Mouse (Mus musculus): ENCODE data around the gene Nipal3. TPM values are rescaled to one million over a fixed set of nuclear protein-coding genes. Genes with fewer than 3 reads are reported as not detected.

Gene Nipal3
- total RNA-seq, 2 experiments from 2014 or later = 60.9 to 66.2 TPM

DNA sequence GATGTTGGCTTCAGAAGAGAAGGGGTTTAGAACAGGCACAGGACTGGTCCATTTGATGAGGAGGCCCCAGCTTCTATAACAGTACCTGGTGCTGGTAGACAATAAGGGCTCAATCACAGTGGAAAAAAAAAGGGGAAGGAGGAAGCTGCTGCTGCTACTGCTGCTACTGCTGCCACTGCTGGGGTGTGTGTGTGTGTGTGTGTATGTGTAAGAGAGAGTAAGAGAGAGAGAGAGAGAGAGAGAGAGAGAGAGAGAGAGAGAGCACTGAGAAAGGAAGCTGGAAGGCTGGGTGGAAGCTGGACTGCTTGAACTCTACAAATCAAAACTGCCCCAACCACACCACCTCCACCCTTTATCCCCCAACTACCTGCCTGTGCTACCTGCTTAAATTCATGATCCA, 56.9 kb downstream of the Nipal3 start:
- no peak for DNase-seq (ENCODE audit: low spot score in 2 of 2)

DNA sequence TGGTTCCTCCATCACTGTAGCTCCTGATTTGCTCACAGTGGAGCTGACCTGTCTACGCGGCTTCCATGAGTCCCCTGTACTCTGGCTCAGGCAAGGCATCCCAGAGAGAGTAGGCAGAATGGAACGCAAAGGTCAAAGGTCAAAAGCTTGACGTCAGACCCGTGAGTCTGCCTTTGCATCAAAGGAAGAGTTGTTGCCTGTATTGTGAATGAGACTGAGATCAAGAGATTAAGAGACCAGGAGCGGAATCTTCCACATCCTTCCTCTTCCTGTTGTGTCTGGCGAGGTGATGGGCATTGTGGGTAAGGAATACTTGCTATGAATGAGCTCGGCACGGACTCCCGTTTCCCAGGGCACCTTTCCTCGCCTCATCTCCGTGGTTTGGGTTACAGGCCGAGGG, 58.5 kb downstream of the Nipal3 start:
- DNase-seq (ENCODE audit: low spot score in 2 of 2) = no peak

DNA sequence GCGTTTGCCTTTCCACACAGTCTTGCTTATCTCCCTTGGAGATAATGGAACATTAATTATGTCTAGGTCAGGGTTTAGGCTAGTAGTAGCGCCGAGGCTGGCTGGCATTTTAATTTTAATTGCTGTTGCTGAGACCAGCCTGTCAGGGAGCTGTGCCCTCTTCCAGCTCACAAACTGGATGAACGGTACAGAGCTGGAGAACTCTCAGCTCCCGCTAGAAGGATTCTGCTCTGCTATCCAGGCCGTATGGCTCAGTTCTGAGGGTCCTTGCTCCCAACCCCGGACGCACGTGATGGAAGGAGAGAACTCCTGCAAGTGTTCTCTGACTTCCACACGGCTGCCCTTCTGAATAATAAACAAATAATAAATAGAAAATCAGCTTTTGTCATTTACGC, 60.4 kb downstream of the Nipal3 start:
- peak; percentile 18 to 31 for DNase-seq (ENCODE audit: low spot score in 2 of 2)

DNA sequence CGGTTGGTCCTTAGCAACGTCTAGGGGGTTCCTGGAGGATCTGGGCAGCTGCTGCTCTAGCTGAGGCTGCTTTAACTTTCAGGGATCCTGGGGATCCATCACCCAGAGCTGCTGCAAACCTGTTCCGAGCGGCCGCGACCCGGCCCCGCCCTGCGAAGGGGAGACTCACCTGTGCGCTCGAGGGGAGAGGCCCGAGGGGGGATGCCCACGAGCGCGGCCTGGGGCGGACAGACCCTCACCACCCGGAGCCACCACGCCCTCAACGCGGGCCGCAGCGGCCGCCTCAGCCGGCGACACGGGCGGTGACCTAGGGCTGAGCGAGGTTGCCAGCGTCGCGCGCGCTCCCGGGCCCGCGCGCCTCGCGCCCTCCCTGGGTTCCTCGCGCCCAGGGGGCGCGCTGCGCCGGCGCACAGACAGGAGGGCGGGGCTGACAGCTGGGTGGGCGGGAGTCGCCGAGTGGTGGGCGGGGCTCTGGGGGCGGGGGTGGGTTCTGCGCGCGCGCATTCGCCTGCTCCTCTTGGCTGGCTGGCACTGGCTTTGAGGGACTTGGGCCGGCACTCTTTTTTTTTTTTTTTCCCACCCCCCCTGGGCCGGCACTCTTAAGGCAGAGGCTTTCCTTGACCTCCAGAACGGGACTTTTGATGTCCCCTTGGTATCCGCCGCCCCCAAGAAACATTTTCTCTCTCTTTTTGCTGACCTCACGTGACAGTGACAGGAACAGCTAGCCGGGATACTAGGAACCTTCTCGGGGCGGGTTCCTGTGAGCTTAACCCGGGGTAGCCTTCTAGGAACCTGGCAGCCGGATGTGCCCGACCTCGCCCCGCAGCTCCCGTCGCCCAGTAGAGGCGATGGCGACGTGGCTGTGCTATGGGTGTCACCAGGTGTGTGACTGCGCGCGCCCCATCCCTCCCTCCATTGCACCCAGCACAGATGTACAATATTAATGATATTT, 61.1 kb downstream of the Nipal3 start, which contains the start of gene Rcan3:
Gene Rcan3 (minus strand): TSS at position 411 of the 952 bp plus-strand sequence.
- peak; percentile 61 to 79 for DNase-seq (ENCODE audit: low spot score in 2 of 2)

DNA sequence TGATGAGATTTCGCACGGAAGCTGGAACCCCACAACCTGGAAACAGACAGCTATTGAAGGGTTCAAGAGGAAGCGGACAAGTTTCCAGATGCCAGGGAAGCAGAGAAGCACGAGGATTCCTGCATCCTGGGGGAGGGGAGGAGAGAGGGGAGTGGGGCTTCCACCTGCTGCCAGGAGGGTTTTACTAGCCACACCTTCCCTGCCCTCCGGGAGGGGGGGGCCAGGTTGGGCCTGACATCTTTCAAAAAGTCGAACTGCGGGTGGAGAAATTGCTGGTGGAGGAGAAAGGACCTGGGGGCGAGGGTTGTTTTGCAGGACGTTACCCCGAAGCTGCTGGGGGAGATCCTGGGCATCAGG, 61.8 kb downstream of the Nipal3 start:
- DNase-seq (ENCODE audit: low spot score in 2 of 2) = peak in 1 of 2 experiments; percentile 15

DNA sequence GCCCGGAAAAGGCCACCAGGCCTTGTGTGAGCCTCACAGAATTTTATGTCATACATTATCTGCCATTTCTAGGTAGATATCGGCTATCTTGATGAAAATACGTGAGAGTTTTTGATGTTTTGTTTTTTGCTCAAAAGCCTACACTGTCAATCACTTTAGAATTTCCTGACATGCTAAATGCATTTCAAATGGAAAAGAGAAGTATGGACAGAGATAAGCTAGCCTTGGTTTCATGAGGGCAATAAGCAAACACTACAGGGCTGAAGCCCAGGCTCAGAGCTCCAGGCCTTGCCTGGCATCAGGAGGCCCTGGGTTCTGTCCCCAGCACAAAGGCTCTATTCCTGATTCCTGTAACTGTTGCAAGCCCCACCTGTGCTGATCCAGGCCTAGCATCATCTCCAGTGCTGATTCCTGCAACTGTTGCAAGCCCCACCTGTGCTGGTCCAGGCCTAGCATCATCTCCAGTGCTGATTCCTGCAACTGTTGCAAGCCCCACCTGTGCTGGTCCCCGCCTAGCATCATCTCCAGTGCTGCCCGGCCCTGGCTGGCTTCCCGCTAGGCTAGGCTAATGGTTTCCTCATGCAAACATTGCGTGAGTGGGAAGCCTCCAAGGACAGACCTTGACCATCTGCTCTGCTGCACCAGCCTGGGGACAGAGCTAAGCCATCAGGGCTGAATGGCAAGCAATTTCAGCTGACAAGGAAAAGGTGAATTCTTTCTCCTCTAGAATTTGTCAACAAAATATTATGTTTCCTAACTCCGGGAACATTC, 64.7 kb downstream of the Nipal3 start:
- DNase-seq (ENCODE audit: low spot score in 2 of 2) = no peak

DNA sequence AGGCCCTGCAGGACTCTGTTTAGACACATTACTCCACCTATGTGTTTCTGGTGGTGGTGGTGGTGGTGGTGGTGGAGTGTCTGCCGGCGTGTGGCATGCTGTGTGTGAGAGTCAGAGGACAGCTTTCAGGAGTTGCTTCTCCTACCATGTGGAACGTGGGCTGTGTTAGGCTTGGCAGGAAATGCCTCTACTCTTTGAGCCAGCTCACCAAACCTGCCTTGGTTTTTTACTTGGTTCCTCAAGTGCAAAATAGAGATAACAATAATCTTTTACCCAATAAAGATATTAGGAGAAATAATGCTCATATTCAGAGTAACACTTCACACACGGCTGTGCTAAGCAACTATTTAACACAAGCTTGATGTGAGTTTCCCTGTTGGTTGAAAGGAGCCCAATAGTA, 65.5 kb downstream of the Nipal3 start:
- no peak for DNase-seq (ENCODE audit: low spot score in 2 of 2)

DNA sequence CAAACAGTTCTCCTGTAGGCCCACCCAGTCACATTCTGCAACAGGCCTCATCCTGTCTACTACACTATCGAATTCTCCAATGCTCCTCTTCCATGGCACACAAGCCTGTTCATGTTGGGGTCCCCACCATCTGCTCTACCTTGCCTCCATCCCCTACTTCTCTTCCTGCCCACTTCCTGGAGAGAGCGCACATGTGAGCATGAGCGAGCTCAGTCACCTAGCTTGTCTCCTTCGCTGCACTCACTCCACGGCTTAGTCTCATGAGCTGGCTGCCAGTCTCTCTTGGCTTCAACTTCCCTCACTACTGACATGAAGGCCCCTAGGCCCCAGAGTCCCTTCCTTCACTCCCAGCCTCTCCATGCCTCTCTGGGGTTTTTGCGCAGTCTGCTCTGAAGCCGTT, 68.3 kb downstream of the Nipal3 start:
- DNase-seq (ENCODE audit: low spot score in 2 of 2) = no peak

DNA sequence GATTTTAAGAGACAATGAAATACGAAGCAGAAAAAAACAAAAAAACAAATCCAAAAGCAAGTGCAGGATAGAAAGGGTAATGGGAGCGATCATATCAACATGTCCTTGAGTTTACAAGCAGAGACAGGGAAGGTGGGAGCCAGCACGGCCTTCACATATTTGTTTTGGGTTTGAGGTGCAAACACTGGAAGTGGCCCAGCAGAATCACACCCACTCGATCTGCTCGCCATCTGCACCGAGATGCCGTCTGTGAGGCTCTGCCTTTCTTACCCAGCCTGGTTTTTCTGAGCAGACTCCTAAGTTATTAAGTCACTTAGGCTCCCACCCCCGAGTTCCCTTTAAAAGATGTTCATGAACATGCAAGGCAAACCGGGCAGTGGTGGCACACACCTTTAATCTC, 69.2 kb downstream of the Nipal3 start:
- DNase-seq (ENCODE audit: low spot score in 2 of 2) = peak; percentile 44 to 63

DNA sequence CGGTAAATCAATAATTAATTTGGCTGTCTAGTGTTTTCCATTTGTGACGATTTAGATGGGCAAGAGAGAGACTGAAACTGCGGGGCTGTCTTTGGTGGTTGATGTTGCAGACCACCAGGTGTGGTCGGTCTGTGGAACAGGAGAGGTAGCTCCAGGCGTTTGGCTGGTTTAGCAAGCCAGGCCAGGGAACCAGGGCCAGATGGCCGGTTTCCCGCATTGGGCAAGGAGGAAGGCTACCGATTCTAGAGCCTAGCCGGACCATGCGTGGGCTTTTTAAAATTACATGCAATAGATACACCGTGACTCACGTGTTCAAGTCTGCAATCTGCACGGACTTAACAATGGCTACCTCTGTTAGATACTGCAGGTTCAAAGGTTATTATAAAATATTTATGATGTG, 73.9 kb downstream of the Nipal3 start:
- no peak for DNase-seq (ENCODE audit: low spot score in 2 of 2)

DNA sequence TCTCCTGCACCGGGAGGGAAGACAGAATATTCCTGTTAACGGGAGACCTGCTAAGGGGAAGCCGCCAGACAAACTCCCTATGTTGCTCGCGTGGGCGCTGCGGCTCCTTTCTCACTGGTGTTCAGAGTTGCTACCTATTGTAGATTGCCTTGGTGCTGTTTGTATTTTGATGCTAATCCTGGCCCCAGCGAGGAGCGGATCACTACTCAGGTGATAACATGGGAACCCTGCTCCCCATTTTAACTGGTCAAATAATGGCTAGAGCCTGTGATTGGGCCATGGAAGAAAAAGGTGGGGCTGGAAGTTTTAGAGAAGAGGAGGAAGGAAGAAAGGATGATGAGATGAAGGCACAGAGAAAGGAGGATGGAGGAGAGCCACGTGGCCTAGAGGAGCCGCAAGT, 74.4 kb downstream of the Nipal3 start:
- no peak for DNase-seq (ENCODE audit: low spot score in 2 of 2)

DNA sequence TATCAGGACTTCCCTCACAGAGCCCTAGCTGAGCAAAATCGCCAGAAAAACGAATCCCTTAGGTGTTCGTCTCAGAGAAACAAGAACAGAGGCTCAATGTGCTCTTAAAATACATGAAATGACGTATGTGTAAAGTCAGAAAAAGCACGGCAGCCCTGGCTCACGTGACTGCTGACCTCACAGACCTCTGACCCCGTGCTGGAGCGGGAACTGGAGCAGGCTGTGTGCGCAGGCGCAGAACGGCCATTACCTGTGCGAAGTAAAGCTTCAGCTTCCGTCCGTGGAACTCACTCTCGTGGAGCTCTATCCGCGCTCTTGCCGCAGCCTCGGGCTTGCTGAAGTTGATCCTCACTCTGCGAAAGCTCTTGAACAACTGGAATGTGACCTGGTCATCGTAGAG, 74.8 kb downstream of the Nipal3 start:
- no peak for DNase-seq (ENCODE audit: low spot score in 2 of 2)

DNA sequence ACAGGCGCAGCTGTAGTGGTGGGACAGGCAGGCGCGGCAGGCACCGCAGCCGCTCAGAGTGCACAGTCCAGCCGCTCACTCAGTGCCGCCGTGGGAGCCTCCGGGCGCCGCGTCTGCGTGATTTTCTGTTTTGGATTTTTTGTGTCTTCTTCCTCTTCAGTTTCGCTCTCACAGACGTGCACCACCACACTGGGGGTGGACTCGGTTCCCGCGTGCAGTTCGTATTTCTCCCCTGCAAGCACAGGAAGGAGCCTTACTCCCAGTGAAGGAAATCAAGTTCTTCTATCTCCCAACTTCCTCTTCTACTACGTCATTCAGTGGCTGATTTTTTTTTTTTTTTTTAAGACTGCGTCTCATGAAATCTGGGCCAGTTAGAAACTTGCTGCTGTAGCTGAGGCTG, 78.5 kb downstream of the Nipal3 start:
- DNase-seq (ENCODE audit: low spot score in 2 of 2) = no peak

DNA sequence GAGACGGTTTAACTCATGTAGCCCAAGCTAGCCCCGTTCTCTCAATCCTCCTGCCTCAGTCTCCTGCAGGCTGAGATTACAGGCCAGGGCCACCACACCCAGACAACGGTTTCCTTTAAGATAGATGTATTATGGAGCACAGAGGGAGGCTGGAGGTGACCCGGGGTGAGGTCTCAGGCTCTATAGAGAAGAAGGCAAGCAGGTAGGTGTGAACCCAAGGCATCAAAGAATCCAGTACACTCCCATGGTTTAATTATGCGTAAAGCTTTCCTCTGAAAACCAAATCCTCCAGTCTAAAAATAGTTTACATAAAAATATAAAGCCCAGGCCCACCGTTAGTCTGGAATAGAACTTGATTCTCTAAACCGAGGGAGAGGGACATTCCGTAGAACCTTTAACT, 81.3 kb downstream of the Nipal3 start:
- no peak for DNase-seq (ENCODE audit: low spot score in 2 of 2)

DNA sequence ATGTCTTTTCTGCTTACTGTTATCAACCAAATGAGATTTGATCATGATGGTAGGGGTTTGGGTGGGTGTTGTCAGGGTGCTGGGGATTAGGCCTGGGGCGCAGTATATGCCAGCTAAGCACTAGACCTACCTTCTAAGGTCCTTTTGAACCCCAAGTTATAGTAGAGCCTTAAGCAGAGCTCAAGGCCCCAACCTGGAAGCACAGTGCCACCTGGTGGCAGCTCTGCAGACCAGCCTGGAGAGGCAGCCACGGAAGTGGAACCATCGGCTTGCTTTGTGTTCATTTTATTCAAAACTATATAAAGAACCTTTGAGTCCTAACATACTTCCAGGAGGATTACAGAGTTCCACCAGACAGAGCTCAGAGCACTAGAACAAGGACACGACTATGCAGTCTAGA, 83.2 kb downstream of the Nipal3 start:
- peak; percentile 63 to 71 for DNase-seq (ENCODE audit: low spot score in 2 of 2)

DNA sequence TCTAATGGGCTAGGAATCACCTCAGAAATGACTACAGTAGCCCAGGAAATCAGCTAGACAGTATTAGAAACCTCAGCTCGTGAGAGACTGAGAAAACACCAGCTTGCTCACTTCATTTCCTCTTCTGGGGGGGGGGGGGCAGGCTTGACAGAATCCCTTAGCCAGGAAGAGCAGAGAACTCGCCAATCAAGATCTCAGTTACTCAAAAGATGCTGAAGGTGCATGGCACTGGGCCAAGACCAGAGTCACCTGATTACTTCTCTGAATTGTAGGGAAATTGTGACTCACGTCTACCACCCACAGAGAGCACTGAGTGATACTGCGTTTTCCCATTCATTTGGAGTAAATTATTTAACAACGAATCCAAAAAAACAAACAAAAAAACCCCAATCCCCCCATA, 88.7 kb downstream of the Nipal3 start:
- DNase-seq (ENCODE audit: low spot score in 2 of 2) = peak in 1 of 2 experiments; percentile 36

DNA sequence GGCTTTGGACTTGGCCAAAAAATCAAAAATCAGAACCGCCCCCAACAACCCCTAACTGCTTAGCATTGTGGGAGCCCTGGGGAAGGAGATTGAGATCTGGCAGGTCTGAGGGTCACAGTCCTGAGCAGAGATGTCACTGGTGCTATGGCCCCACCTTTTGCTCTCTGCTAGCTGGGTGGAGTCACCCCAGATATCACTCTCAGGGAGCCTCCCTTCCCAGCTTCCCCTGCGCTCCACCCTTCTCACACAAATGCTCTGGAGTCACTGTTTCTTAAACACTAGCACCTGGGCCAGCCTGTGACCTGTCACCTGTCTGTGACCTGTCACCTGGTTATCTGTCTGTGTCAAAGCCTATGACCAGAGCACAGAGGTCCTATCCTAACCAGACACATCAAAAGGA, 89.9 kb downstream of the Nipal3 start:
- no peak for DNase-seq (ENCODE audit: low spot score in 2 of 2)

DNA sequence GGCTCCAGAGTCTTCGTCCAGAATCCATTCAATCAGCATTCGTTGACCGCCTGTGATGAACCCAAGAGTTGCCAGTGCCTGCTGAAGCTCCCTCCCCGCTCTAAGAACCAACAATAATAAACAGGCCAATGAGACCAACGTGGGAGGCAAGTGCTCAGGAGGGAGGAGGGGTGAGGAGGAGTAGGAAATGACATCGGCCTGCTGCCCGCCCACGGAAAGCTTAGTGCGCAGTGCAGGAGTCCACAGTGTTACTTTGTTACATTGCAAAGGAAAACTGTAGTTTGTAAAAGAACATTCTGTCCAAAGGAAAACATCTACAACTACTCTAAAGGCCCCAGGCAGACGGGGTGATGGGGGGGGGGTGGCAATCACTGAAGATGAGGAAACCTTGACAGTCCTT, 90.8 kb downstream of the Nipal3 start:
- DNase-seq (ENCODE audit: low spot score in 2 of 2) = no peak

DNA sequence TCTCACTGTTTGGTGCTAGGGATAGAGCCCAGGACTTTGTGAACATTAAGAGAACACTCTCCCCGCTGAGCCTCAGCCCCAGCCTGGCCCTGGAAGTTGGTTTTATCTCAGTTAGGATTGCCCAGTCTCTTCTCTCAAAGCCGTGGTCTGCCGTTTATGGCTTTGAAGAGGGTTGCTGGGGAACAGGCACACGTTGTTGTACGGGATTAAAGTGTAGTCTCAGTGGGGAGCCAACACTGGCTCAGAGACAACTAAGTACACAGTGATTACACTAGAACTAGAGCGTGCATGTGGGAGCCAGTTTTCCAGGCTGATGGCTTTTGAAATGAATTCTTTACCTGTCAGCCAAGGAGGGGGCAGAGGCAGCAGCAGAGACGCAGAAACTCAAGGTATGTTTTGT, 93.0 kb downstream of the Nipal3 start:
- no peak for DNase-seq (ENCODE audit: low spot score in 2 of 2)

DNA sequence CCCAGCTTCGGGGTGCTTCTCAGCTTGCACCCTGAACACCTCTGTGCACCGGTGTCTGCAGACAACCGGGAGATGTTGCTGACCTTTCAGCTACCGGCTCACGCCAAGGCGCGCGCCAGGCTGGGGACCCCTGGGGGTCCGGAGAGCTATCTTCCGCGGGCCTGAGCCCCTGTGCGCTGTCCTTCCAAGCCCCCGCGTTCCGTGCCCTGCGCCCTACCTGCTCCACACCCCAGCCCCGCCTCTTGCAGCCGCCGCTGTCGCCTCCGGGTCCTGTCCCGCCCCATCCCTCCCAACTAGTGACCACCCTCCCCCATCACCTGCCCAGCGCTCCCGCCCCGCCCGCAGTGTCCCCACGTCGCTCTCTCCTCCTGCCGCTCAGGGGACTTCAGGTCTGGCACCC, 96.8 kb downstream of the Nipal3 start, which contains the start of gene Ncmap:
Gene Ncmap (minus strand): TSS at position 237 of the 400 bp plus-strand sequence.
- DNase-seq (ENCODE audit: low spot score in 2 of 2) = no peak

DNA sequence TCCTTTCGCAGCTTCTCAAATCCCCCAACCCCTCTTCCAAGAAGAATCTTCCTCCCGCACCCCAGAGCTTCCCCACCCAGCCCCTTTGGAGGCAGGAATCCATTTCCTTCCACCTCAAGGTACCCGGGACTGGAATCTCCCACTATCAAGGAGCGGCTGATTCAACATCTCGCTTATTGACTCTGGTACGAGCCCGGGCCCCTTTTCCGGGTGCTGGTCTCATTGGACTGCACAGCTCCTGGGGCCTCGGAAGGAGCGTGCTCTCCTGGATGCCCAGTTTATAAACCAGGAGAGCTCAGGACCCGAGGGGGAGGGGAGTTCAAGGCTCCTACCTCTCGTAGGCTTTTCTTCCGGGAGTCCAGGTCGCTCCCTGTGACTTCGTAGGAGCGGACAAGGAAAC, 97.3 kb downstream of the Nipal3 start:
- no peak for DNase-seq (ENCODE audit: low spot score in 2 of 2)

DNA sequence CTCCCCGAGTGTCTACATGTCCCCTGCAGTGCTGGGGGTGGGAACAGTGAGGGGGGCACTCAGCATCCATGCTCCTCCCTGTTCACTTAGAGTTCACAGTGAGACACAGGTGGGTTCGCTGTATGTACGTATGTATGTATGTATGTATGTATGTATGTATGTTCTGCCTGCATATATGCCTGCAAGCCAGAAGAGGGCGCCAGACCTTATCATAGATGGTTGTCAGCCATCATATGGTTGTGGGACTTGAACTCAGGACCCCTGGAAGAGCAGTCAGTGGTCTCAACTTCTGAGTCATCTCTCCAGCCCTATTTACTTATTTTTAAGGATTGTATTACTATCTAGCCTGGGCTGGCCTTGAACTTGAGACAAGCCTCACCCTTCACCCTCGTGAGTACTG, 98.5 kb downstream of the Nipal3 start:
- DNase-seq (ENCODE audit: low spot score in 2 of 2) = no peak
